Mouse (Mus musculus) thymus, adult 2 months (tissue): ENCODE results near the gene Thra.

Source experiments
- CTCF ChIP-seq: fragments of 200-500 bp; IDR thresholded peaks from 2 replicates; pipeline ENCODE4 v1.5.1; 2012; ENCODE audit warnings: mild to moderate bottlenecking, control low read depth, low read length, moderate library complexity, borderline replicate concordance; ENCODE audit not compliant: control insufficient read depth, poor library complexity, insufficient read depth; ENCODE audit errors: extremely low read depth
- POLR2A ChIP-seq: fragments of 200-500 bp; IDR thresholded peaks from 2 replicates; pipeline ENCODE4 v1.6.1; 2012; ENCODE audit warnings: mild to moderate bottlenecking, low read length, control low read depth, moderate library complexity; ENCODE audit not compliant: control insufficient read depth, poor library complexity, insufficient read depth; ENCODE audit errors: extremely low read depth

DNA sequence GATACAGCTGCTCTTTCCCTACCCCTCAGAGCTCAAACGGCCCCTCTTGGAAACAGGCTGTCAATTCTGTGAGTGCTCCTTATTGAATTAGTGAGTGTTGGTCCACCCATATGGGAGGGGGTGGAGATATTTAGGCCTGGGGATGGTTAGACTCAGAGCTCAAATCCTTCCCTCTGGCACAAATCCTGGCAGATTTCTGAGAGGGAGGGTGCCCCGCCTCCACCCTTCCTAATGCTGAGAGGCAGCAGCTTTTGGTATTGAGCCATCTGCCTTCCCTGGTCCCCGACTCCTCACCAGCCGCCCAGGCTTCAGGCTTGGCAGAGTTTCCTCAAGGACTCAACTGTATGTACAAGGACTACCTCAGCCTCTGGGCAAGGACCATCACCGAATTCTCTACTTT is 9.3 kb upstream of the Thra start:
- TF ChIP-seq CTCF (no peak), POLR2A (no peak)
